Mouse (Mus musculus) WW6 (cell line): ENCODE measurements at regions not wholly inside any gene's neighbourhood (a gene's known extent, or its start where the extent isn't known, plus 50 kb on each side); places are given as distances from the start of the nearest gene placed in this dataset.

Source experiments
- DNase-seq: peaks from one replicate; pipeline ENCODE4 v3.0.0-alpha.2; 2013; ENCODE audit warnings: low read depth, low spot score

DNA sequence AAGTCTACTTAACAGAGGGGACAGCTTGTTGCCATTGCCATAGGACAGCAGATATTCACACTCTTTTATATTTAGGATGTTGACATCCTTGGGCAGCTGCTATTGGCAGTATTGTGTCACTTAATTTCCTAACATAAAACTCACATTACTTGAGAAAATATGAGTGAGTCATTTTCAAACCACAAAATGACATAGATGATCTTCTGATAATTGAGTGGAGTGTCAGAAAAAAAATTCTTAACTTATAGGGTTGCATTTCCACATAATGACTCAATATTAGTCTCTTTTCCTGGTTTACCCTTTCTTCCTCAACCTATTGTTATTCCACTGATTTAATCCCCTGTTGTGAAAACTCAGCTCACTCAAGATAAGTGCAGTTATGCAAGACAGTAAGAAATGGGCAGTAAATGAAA is 2629.5 kb upstream of the Gm7489 start:
- no peak for DNase-seq

DNA sequence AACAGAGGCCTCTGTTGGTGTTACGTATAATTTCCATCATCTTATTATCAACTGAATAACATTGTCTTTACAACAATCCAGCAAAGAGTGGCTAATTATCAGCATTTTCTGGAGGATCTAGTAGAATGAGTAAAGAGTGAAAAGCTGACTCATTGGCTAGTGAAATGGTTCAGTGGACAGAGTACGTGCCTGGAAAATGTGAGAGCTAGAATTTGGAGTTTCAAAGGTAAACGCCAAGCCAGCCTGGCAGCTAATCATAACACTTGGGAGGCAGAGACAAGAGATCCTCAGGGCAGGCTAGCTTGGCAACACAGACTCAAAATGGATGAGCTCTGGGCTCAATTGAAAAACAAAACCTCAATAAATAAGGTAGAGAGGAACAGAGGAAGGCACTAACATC is 2628.0 kb upstream of the Gm7489 start:
- DNase-seq = no peak

DNA sequence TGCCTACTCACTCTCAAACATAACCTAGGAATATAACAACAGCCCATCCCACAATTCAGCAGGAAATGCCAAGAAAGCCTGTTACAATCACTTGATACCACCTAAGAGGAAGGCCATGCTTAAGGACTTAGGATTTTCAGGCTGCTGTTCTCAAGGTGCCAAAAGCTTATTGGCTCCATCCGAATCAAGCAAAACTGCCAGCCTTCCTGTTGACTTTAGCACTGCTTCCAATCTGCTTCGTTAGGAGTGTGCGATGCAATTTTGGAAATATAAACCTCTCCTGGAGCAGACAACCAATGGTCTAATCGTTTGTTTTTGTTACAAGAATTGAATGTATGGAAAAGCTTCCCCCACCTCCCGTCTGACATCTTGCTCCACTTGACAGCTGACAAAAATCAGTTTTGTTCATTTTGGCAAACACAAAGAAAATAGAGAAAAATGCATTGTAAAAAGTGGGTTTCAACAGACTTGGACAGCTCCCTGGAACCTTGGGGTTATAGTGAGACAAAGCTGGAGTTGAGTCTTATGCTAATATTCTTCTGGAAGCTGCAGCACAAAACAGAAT is 2620.0 kb upstream of the Gm7489 start:
- DNase-seq = no peak

DNA sequence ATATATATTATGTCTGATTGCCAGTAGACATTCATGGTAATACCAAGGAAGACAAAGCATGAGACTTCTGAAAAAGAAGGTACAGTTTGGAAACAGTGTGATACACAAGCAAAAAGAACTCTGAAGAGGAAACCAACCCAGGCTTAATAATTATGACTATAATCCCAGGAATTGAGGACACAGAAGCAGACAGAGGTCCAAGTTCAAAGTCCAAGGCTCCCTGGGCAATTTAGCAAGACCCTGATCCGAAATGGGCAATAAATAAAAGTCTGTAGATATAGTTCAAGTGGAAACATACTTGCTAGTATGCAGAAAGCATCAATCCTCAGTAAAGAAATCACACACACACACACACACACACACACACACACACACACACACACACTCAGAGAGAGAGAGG is 2618.7 kb upstream of the Gm7489 start:
- no peak for DNase-seq

DNA sequence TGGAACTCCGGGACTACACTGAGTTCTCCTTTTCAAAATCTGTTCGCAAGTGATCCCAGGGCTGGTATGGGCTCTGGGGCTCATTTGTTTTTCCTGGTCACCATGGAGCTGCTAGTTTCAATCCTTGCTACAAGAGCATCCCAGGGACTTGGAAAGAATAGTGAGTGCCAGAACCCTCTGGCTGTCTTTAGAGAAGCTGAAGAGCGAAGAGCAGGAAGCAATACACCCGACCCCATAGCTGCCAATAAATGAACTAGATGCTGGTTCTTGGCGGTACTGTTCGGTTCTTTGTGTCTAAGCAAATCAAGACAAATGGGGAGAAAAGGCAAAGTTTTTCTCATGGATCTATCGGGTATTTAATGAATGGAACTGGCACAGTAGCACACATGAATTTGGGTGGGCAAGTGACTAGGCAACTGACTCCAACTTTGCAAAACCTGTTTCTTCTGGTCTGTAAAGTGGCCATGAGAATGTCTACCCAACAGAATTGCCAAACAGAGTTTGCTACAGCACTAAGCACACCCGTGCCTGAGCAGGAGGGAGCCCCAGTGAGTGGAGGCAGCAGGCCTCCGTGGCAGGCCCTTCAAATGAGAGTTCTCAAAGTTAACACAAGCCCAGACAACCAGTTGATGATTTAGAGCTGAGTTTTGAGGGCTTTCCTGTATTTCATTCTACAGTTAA is 2612.9 kb upstream of the Gm7489 start:
- no peak for DNase-seq

DNA sequence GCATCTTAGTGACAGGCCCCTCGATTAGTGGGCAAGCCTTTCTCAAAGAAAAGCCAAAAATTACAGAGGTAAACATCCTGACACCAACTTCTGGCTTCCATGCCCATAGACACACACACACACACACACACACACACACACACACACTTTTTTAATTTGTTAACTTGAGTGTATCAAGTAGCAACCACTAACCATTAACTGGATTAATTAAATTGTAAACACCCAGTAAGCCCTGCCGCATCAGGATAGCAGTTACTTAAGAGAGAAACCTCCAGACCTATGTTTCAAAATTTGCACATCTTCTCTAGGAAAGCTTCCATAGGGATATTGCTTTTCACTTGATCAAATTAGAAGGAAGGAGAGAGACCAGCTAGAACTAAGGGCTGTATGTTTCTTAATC is 2599.4 kb upstream of the Gm7489 start:
- no peak for DNase-seq

DNA sequence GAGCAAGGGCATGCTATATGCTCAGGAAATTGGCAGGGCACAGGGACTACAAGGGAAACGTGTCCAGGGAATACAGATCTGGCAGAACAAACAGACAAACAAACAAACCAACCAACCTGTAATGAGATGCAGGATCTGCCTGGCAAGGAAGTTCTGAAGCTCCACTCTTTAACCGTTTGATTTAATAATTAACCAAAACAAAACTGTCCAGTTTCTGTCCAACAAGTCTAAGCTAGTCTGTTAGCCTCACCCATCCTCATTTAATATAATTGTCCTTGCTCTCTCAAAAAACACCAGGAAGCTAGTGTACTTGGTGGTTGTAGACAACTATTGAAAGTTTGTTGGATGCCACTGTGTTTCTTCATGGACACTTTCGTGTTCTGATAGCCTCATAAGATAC is 2598.4 kb upstream of the Gm7489 start:
- DNase-seq = no peak

DNA sequence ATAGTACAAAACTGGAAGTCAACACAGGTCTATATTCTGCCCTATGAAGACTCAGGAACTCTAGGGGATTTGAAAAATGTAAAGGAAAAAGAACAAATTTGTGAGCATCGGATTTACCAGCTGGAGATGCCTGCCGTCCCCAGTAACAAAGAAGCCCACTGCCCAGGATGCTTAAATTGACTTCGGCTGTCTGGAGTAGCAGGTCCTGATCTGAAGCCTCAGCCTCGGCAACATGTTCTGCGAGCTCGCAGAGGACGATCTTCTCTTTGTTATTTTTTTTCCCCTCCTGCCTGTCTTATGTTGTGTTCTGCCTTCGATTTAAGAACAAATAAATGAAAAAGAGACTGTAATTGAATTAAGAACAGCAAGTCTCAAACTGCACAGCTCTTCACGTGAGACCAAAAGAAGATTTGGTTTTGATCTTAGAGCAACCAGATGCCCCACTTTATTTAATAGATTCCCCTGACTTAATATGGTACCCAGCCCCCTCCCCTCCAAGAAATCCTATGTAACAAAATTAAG is 2595.7 kb upstream of the Gm7489 start:
- no peak for DNase-seq

DNA sequence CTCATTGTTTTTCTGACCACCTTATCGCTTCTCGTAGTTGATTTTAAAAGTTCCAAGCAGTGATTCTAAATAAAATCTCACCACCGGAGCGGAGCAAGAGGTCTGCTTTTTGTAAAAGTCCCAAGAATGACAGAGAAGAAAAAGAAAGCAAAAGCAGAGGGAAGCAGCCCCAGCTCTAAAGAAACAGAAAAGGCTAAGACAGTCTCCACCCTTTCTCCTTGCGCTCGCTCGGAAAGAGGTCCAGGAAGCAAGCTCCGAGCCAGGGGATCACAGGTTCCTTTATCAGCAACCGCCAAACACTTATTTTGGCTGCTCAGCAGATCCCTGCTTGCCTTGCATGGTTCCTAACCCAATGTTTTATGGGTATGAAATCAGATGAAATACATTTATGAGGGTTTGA is 2594.8 kb upstream of the Gm7489 start:
- no peak for DNase-seq

DNA sequence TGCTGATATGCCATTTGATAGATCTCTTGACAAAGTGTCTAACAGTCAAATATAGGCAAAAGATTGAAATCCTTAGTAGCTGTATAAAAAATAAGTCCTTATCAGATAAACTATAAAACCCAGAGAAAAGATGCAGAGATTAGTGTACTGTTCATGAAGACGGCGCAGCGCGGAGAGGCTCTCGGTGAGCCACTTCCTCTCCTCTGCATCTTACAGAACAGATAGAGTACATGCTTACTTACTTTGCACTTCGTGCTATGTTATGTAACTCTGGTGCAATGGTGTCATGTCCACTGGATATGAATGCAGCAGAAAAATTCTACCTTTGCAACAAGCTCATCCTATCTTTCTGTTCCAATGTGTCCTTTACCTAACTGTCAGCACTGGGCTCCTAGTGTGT is 2593.5 kb upstream of the Gm7489 start:
- DNase-seq = no peak

DNA sequence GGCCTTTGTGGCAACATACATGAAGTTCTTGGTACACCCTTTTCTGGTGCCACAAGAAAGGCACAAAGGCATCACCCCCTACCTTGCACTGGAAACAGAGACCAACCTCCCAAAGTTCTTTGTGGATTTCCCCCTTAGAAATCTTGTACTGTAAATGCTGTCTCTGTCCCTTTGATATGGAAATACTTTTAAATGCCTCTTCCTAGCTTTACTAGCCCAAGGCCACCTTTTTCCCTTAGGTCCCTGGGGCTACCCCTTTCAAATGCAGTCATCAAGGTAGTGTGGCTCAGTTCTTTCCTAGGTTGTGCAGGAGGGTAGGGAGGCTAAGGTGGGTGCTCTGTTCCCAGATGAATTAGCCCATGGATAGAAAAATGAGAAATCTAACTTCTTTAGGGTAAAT is 2587.9 kb upstream of the Gm7489 start:
- peak; percentile 13 for DNase-seq

DNA sequence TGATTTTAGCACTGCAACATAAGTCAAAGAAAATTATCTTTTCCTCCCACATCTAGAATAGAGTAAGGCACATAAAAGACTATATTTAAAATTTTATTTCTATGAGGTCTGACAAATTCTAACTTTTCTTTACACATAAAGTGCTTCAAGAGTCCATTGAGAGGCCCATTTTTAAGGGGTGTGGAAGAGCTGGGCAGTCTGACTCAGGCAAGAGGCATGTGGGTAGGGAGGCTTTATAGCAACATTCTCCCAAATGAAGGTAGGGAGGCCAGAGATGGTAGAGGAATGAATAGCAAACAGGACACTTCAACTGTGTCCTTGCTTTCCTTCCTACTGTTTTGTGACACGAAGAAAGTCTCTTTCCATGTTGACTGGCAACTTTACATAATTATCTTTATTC is 2566.6 kb upstream of the Gm7489 start:
- no peak for DNase-seq

DNA sequence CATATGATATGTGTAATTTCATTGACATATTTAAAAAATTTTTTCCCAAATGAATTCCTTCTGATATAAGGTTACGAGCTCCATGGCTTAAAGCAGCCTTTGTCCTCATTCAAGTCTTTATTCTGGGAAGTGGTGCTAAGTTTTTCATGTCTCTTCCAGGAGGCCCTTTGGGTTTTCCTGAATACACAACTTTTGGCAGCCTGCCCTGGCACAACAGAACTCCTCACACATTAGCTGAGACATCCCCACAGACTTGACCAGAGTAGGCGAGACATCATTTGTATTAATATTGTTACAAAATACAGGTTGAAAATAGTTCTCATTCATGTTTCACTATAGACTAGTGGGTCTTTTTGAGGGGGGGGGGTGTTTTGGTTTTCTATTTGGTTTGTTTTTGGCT is 2565.9 kb upstream of the Gm7489 start:
- no peak for DNase-seq

DNA sequence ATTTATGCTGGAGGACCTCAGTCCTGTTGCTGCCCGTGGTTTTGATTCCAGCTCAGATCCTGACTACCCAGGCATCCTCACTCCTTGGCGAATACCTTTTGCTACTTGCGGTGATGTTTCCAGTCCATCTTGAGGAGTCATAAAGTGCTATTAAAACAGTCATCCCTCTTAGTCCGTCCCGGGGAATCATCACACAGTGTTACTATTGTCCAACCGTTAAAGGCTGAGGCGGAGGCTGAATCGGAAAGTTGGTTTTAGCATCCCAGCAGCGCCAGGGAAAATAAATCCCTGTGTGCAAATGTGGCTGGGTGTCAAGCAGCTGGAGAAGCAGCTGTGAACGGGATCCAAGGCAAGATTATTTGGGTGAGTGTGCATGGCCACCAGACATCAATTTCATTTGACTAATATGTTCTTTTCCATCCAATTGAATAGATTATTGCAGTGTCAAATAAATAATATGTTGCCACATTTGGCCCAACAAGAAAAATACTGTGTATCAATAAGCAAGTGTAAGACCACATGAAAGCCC is 2564.3 kb upstream of the Gm7489 start:
- DNase-seq = no peak

DNA sequence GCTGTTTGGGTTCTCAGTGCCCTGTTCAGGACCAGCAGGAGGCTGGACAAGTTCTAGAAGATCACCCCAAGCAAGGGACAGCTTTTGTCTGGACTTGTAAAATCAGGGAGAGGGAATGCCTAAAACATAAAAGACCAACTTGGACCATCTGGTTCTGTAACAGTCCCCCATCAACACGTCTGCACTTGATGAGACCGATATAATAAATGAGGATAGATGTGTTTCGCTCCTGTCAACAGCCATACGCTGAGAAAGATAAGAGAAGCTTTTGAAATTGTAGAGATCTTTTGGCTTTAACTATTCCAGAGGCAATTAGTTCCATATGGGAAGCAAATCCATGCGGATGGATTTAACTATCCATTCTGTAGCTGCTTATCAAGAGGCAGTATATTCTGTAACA is 2561.4 kb upstream of the Gm7489 start:
- no peak for DNase-seq

DNA sequence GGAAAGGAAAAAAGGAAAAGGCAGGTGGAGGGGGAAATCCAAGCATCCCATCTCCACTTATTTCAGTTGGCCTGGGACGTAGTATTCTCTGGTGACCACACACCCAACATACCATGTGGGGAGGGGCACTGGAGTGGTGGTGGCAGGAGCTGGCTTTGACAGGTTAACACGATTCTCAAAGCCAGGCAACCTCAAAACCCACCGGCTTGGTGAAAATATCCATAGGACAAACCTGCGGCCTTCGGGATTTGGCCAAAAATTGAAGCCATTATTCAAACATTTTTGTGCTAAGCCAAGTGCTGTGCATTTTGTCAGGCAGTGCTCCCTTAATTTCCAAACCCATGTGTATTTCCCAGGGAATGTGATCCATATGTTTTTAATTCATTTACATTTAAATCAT is 2560.5 kb upstream of the Gm7489 start:
- no peak for DNase-seq

DNA sequence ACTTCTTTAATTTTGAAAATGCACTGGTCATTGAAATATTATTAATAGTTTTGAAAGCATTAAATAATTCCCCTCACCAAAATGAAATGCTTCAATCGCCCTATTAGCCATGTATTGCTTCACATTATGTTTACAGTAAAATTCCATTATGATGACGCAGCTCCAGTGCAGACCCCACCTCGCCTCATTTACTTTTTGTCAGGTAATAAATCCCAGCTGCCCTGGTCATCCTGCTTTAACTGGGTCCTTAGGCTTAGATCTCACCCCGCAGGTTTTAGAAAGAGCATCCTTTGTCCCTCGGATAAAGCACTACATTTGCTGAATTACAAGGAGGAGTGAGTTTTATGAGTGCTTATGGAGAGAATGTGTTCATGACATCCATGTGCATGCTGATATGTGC is 2557.0 kb upstream of the Gm7489 start:
- no peak for DNase-seq

DNA sequence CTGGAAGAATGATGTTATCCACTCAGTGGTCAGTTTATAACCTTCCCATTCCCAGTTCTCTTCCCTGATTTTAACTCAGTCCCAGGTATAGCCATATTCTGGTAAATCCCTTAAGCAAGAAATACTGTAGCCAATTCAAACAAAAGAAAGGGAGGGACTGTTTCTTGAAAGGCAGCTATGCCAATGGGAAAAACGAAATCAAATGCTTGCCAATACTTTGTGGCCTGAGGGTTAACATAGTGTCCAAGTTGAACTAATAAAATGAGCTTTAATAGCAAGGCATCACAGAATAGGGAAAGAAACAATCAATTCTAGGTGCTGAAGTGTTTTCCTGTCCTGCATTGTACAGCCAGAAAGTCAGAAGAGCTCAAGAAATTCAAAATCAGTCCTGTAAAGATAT is 2548.3 kb upstream of the Gm7489 start:
- no peak for DNase-seq

DNA sequence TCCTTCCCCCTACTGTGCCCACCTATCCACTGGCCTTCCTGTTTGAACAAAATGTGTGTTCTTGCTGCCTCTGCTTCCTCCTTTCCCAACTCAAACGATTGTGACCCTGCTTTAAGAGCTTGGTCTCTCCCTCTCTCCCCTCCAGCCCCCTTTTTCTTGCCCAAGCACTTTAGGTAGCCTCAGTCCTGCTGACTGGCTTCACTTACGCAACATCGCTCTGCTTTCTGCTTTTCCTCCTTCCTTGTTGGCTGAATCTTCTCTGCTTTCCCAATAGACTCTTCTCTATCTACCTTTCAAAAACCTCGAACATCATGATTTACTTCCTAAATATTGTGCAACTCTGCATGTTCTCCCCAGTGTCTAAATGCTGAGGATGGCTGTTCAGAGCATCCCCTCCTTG is 2538.4 kb upstream of the Gm7489 start:
- DNase-seq = no peak

DNA sequence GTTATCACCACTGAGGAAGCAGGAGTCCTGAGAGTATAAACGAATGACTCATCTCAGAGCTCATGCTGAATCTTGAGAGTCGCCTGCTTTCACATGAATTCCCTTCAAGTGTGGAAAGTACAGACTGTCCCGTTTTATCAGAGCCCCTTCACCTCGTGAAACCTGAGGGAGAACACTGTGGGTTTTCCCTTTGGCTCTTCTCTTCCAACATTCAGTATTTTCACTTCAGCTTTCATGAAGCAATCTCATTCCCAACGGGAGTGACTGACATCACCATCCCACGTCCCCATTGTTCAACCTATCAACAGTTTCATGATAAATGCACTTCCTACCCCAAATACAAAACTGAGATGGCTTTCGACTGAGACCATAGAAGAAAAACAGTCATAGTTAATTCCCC is 2521.3 kb upstream of the Gm7489 start:
- no peak for DNase-seq

DNA sequence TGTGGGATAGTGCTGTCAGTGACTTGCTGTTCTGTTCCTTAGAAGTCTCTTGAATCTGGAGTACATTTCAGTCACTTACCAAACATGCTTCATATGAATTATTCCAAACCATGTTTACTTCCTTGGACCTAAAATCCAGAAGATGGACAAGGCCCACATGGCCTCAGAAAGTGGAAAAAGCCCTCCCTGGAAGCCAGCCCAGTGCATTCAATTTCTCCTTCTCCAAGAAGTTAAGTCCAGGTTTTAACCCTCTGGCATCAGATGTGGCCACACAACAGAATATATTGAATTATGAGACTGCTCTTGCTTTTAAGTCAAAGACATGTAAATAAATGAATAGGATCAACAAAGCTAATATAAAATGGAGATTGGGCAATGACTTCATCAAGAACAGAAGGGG is 2513.5 kb upstream of the Gm7489 start:
- DNase-seq = no peak

DNA sequence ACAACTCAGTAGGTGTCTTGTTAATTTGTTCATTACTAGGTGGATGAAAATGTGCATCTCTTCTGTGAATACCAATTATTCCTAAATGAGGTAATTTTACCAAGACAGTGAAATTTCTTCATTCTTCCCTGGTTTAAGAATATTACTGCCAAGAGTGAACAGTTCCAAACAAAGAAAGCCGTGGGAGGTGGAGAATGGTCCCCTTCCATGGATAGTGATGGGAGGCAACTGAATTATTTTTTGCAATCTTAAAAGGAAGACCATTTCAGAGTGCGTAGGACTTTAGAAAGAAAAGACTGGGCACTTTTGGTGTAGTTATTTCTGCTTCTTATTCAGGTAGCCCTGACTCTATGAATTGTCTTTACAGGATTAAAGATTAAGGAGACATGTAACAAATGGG is 2494.3 kb upstream of the Gm7489 start:
- no peak for DNase-seq

DNA sequence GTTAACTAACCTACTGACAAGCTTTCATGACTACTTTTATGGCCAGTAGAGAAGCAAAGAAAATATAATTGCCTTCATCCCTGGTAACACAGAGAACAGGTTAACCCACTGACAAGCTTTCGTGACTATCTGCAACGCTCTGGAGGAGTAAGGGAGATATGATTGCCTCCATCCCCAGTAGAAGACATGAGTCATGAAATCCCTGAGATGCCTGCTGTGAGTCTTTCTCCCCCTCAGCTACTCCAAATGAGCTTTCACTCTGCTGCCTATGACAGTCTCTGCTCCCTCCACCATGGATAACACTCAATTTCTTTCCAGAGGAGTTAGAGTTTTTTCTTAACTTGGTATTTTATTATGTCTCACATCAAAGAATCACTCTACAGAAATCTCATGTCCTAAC is 2493.4 kb upstream of the Gm7489 start:
- no peak for DNase-seq
